Mouse (Mus musculus) inflammation-experienced regulatory T-cells, adult 6 months (primary cell): ENCODE results near the gene Zfp82. TPM values are rescaled to one million over a fixed set of nuclear protein-coding genes. Genes with fewer than 3 reads are reported as not detected.
A peak's percentile ranks its signal among the peaks of the same experiment; 100 is the strongest.

ENCODE experiments used
- ATAC-seq: one replicate; pipeline ENCODE4 v1.8.0; 2017
- polyA plus RNA-seq, 3 experiments: library from polyadenylated mRNA; unstranded; fragments of 100-300 nt; shearing (Covaris generic); gene quantifications; one replicate each; pipeline ENCODE4 v1.2.1; 2017

Gene Zfp82
- polyA plus RNA-seq, 3 experiments from 2014 or later, result 4.6 to 10.9 (median 5.9) TPM

DNA sequence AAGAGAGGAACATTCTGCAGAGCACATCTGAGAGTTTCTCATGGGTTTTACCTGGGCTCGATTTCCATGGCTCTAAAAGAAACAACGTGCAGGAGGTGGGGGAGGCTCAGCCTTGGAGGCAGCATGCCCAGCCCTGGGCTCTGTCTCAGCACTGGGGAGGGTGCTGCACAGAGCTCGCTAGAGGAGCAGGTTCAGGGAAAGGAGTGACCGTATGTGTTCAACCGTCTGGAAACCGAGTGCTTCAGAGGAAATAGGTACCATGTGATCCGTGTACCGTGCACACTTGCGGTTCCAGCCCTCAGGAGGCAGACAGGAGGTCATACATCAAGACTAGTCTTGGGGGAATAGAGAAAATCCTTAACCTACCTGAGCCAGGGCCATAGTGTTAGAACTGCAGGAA, 28.3 kb downstream of the Zfp82 start:
- ATAC-seq, result no peak

DNA sequence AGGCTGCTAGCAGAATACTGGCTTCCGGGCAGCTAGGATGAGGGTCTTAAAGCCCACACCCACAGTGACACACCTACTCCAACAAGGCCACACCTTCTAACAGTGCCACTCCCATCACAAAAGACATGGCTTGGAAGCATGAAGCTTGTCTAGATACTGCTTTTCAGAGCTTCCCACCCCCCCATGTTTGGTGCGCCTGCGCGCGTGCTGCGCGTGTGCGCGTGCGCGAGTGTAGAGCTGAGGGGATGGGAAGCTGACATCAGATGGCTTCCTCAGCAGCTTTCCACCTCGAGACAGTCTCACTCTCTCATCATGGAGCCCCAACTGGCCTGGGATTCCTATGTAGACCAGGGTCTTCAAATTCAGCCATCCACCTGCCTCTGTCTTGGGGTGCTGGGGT, 38.4 kb downstream of the Zfp82 start:
- no peak for ATAC-seq

DNA sequence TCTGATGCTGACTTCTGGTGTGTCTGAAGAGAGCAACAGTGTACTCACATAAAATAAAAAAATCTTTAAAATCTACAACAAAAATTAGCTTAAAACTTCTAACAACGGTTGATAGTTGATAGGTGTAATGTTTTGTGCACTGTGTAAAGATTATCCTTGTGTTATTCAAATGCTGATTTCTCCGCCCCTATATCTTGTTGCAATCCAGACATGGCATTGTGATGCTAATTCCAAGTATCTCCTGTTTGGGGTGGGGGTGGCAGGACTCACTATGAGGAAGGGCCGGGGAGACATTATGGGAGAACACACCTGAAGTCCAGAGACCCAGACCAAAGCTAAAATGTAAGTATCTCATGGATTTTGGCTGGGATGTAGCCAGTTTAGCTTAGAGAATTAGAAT, 41.3 kb downstream of the Zfp82 start:
- no peak for ATAC-seq

DNA sequence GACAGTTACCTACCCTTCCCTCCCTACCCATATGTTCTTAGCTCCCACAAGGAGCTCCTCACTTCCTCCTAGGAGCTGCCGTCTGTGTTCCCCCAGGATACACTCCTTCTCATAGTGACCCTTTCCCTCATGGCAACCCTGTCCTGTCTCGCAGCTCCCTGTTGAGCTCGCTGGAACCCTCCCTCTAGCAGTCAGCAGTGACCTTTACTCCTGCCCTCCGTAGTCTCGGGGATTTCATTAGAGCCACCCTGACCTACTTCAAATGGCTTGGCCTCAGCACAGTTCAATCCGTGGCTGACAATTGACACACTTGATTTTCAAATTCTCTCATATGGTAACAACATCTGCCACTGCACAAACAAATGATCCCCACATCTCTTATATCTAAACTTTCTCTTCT, 42.0 kb downstream of the Zfp82 start:
- no peak for ATAC-seq

DNA sequence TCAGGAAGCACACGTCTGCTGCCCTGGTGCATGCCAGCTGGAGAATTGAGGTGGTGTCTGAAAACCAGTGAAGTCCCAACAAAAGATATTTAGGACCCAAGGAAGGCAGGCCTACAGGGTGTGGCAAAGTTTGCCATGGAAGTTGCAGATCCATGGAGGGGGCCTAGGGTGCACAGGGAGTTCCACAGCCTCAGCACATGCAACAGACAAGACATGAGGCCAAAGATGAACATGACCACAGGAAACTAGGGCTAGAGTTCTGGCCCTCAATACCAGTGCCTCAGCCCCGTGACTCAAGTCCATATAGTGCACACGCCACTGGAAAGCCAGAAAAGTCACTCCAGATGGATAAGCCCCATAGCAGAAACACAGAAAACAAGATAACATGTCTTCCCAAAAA, 44.1 kb downstream of the Zfp82 start:
- ATAC-seq, result no peak

DNA sequence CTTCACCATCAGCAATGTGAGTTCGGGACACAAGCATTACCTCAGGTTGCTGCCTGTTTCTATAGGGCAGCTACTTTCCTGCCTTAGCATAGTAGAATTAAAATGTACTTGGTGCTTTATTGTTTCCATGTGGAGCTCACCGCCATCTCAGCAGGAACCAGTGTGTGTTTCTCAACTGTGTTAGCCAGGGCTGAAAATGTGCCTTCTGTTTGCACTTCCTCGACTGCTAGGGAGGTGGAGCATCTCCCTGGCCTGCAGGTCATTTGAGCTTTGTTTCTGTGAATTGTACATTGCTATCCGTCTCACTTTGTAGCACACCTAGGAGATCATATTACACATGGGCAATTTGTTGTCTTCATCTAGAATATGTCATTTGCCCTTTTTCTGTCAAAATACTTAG, 45.4 kb downstream of the Zfp82 start:
- ATAC-seq, result no peak

DNA sequence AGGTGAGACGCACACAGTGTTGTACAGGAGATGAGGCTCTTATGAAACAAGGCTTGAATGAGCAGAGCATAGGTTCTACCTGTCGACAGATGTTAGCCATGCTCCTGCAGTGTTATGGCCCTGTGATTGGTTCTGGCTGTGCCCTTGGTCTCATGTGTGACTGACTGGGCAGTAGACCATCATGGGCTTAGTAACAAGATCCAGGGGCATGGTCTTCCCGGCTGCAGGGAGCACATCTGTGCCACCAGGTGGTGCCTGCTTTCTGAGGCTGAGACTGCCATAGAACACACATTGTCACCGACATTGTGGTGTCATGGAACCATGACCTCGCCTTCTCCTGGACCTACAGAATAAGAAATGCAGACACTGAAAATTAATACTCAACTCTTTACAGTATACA, 47.3 kb downstream of the Zfp82 start:
- ATAC-seq, result no peak

DNA sequence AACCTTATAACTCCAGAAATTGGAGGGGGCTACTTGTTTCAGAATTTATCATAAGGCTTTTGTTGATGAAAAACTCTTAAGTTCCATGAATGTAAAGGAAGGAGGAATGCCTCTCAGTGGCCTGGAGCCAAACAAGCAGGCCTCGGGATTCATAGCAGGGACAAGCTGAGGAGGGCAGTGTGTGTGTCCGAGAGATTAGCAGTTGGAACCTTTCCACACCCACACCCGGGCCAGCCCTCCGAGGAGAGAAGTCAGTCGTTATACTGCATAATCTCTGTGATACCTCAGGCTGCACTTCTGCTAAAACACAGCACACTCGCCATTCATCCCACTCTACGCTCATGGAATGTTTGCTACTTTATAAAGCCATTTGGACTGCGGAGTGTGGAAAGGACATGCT, 48.9 kb downstream of the Zfp82 start:
- ATAC-seq, result no peak

DNA sequence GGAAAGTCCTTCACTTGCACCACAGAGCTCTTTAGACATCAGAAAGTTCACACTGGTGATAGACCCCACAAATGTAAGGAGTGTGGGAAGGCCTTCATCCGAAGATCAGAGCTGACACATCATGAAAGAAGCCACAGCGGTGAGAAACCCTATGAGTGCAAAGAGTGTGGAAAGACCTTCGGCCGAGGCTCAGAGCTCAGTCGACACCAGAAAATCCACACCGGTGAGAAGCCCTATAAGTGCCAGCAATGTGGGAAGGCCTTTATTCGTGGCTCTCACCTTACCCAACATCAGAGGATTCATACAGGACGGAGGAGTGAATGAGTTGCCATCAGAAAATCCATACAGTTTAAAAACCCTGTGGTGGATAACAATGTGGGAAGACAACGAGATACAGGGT, 49.4 kb downstream of the Zfp82 start:
- ATAC-seq, result no peak

DNA sequence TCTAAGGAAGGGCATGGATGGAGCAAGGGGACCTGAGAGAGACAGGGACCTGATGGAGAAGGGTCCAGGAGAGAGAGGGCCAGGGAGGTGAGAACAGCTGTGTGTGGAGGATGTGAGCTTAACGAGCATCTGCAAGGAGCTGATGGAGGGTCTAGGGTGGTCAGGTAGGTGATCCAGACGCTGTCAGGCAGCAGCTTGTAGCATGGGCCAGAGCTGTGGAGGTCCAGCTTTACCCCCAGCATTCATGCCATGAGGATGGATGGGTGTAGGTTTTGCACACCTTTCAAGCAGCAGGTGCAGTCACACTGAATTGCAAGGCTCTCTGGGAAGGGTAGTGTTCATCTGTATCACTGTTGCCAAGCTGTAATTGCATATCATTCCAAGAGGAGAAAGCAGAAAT, 53.2 kb downstream of the Zfp82 start:
- ATAC-seq, result no peak

DNA sequence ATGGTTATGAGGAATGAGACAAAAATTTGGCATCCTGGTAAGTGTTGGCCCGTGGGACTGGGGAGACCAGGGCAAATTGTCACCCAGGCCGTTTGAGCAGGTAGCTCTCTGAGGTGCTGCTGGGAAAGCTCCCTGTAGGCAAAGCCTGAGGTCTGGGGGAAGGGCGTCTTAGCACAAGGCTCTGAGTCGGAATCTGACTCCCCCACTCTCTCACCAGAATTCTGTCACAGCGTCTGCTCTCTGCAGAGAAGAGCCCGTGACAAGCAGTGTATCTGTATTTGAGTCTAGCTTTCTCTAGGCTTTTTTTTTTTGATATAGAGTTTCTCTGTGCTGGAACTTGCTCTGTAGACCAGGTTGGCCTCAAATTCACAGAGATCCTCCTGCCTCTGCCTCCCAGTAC, 55.5 kb downstream of the Zfp82 start:
- no peak for ATAC-seq

DNA sequence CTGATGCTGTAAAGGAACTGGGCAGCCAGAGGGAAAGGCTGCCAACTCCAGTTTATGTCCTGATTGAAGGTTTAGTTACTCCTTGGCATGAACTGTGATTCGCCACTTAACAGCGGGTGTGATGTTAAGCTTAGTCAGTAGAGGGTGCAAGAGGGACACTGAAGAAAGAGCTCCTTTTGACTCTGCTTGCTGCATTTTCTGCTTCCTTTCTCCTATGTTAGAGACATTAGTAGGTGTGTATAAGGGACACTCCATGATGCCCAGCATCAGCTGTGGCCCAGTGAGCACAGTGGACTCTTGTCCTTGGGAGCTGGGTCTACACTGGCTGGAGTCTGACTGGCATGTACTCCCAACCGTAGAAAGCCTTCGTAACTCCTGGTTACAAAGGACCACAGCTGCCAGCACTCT, 59.7 kb downstream of the Zfp82 start:
- ATAC-seq, result peak; percentile 68

DNA sequence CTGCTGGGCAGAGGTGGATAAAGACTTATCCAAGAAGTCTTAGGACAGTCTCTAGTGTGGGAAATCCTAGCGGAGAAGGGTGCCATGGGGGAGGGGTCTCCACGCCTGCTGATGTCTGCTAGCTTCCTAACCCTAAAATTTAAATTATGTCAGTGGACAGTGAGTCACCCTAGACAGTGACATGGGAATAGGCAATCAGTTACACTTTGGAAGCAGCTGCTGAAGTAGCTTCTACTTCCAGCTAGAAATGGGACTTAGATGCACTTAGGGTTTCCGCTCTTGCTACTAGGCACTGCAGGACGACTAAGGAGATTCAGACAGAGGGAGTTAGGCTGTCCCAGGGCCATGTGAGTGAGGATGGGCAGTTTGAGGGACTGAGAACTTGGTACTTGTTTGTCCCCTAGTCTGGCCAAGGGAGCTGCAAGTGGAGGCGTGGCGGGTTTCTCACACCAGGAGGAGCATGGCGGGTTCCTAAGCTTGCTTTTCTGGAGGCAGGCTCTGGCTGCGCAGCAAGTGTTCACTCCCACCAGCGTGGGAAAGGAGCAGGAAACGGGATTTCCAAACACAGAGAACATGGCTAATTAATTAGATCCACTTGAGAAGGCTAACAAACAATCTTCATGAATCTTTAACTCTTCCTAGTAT, 62.0 kb downstream of the Zfp82 start:
- no peak for ATAC-seq

DNA sequence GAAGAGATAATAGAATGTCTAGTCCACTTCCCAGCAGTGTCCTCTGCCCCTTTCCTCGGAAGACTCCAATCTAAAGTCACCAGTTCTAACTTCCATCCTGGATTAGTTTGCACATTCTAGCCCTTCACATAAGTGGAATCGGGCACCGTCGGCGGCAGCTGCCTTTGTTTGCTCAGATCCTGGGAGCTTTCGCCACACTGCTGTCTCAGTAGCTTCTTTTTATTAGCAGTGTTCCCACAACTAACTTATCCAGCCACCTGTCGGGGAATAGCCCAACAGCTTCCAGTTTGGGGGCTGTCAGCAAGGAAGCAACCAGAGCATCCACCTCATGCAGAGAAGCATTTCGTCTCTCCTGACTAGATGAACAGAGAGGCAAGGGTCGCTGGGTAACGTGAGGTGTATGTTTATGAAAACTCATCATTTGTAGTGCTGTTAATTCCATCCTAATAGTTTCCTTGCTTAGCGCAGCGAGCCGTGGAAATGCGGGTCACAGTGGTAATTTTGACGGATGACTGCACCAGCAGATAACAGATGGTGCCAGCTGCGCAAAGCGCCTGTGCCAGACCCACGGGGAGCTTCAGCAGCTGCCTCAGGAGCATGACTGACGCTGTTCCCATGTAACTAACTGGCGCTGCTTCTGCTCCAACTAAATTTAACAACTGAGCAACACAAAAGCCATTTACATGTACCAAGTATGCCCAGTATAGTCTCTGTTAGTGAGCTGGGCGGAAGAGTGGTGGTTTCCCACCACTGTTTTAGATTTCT, 63.2 kb downstream of the Zfp82 start:
- ATAC-seq, result no peak

DNA sequence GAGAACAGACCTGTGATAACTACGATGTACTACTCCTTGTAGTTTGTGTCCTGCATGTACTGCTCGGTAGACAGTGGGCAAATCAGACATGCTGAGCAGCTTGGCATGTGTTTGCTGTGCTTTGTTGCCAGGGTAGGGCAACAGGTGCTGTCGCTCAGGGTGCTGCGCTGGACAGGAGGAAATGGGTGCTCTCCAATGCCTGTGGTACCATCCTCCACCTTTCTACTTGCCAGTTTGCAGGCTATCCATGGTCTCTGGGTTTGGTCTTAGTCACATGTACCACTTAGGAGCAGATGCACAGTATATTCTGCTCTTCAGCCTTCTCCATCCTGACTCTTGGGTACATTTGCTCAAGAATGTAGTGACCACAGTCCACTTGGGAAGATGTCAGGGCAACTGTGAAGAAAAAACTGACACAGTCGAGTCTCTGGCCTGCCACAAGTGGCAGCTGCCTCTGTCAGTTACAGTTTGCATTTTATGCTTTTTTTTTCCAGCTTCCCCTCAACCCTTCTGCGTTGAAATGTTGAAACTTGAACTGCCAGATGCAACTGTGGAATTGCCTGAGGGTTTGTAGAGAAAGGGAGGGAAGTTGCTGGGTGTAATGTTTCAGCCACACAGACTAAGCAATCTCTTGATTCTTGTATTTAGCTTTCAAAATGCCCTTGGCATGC, 64.5 kb downstream of the Zfp82 start:
- ATAC-seq, result no peak

DNA sequence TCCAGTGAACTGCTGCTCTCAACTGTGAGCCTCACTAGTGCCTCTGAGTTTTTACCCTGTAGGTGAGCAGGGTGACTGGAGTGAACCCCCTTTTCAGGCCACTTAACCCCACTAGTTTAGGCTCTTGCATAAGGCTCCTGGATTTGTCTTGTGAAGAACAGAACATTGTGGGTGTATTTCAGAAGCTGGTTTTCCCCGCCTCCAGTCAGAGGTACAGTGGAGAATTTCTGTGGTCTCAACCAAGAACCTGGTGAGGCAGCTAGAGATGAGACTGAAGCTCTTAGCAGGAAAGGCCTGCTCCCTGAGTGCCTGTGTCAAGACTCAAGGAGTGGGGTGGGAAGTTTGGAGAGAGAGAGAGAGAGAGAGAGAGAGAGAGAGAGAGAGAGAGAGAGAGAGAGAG, 65.1 kb downstream of the Zfp82 start:
- ATAC-seq, result no peak

Other genes with a start within 250 kb of the Zfp82 start
- gene Zfp940, start 219.2 kb downstream of the Zfp82 start, polyA plus RNA-seq, result 1 to 10 TPM; 3.5 to 6.8 (median 4.8) TPM
- gene Zfp420, start 212.9 kb downstream of the Zfp82 start, polyA plus RNA-seq, result 1 to 10 TPM; 2.7 to 9.2 (median 8.2) TPM
- 1 to 10 TPM; 5.8 to 8.4 (median 7.1) TPM for gene Zfp27, start 166.3 kb downstream of the Zfp82 start, polyA plus RNA-seq
- 1 to 10 TPM in 1 of 3 experiments, under 1 TPM in 2; 0.63 to 1.0 (median 0.80) TPM for gene Zfp383, start 164.7 kb downstream of the Zfp82 start, polyA plus RNA-seq
- gene Zfp74, start 118.8 kb downstream of the Zfp82 start, polyA plus RNA-seq, result 1 to 10 TPM; 3.8 to 4.7 (median 4.6) TPM
- gene Zfp568, start 88.9 kb downstream of the Zfp82 start, polyA plus RNA-seq, result 1 to 10 TPM; 1.8 to 2.0 (median 2.0) TPM
- gene Zfp14, start 21.5 kb downstream of the Zfp82 start, polyA plus RNA-seq, result 1 to 10 TPM; 4.4 to 7.2 (median 5.8) TPM
- 1 to 10 TPM in 2 of 3 experiments, under 1 TPM in 1; 0.87 to 3.9 (median 1.7) TPM for gene Gm26920, start 17.5 kb upstream of the Zfp82 start, polyA plus RNA-seq
- gene Zfp566, start 17.6 kb upstream of the Zfp82 start, polyA plus RNA-seq, result 10 to 100 TPM in 2 of 3 experiments, 1 to 10 TPM in 1; 7.2 to 14.5 (median 10.9) TPM
- gene Zfp260, start 21.9 kb upstream of the Zfp82 start, polyA plus RNA-seq, result 10 to 100 TPM; 59.7 to 83.0 (median 70.5) TPM
- gene Zfp382, start 49.0 kb upstream of the Zfp82 start, polyA plus RNA-seq, result 10 to 100 TPM; 10.2 to 15.5 (median 15.1) TPM
- gene Zfp146, start 96.8 kb upstream of the Zfp82 start, polyA plus RNA-seq, result 10 to 100 TPM; 12.9 to 20.8 (median 13.5) TPM
- gene Cox7a1, start 111.2 kb upstream of the Zfp82 start, polyA plus RNA-seq, result 1 to 10 TPM; 2.3 to 3.5 (median 3.3) TPM
- gene Capns1, start 125.9 kb upstream of the Zfp82 start, polyA plus RNA-seq, result 10 to 100 TPM; 66.6 to 74.8 (median 71.1) TPM
- 10 to 100 TPM; 51.0 to 54.5 (median 54.2) TPM for gene Polr2i, start 159.0 kb upstream of the Zfp82 start, polyA plus RNA-seq
- gene Tbcb, start 159.4 kb upstream of the Zfp82 start, polyA plus RNA-seq, result 100 to 1,000 TPM in 2 of 3 experiments, 10 to 100 TPM in 1; 95.8 to 156 (median 120) TPM
- gene Ovol3, start 162.8 kb upstream of the Zfp82 start, polyA plus RNA-seq, result not detected
- gene Thap8, start 207.2 kb upstream of the Zfp82 start, polyA plus RNA-seq, result under 1 TPM; 0.26 to 0.70 (median 0.26) TPM
- gene Wdr62, start 207.5 kb upstream of the Zfp82 start, polyA plus RNA-seq, result 1 to 10 TPM; 1.5 to 5.3 (median 1.5) TPM
- 1 to 10 TPM; 3.6 to 7.0 (median 5.8) TPM for gene Clip3, start 218.8 kb upstream of the Zfp82 start, polyA plus RNA-seq
- 100 to 1,000 TPM in 2 of 3 experiments, 10 to 100 TPM in 1; 69.8 to 178 (median 155) TPM for gene Alkbh6, start 235.8 kb upstream of the Zfp82 start, polyA plus RNA-seq
- gene Syne4, start 241.9 kb upstream of the Zfp82 start, polyA plus RNA-seq, result 10 to 100 TPM in 1 of 3 experiments, 1 to 10 TPM in 2; 4.3 to 14.7 (median 6.4) TPM
- gene E130208F15Rik, start 248.8 kb upstream of the Zfp82 start, polyA plus RNA-seq, result not detected